Comparison of ENCODE assay signal across 26 mouse cellular contexts in genomic region chr7:71390291-71390690, GRCm38 (mm10). TPM values are rescaled to one million over a fixed set of nuclear protein-coding genes. Genes with fewer than 3 reads are reported as not detected.
DNase-seq lines count a peak whose midpoint lies in the region; ATAC-seq and TF ChIP-seq lines count a peak whose summit lies in the region.
"Had no signal": no experiment of that assay in that cellular context is flagged by ENCODE, and none has a peak within 500 bp of the region (broad histone marks: within the 10 kb centered on the region; RNA-seq: fewer than 3 reads in every experiment).

No protein-coding gene starts in this region.

- TF ChIP-seq CTCF in kidney, postnatal 0 days (IDR thresholded peaks at IDR 0.05; ENCODE audit: low read depth) = 0 out of 2 replicates have a peak, but pooled peaks have one; percentile 35

- no peak for ATAC-seq in intestine, embryonic 14.5 days (replicated peaks; ENCODE audit: low FRiP score, low TSS enrichment, low read depth)
- no peak for ATAC-seq in intestine, embryonic 16.5 days
- no peak for ATAC-seq in kidney, postnatal 0 days (replicated peaks; ENCODE audit: low FRiP score, low read depth)
- ATAC-seq in stomach, embryonic 16.5 days (ENCODE audit: insufficient read depth, low FRiP score) = no peak
- ATAC-seq: forebrain, embryonic 16.5 days; intestine, embryonic 15.5 days; liver, postnatal 0 days; Patski had no signal

- DNase-seq in intestine, embryonic 14.5 days (ENCODE audit: low spot score) = no peak
- peak; percentile 84 for DNase-seq in kidney, postnatal 0 days (ENCODE audit: low spot score)
- DNase-seq in kidney, adult 18-20 months = no peak
- DNase-seq in lung, postnatal 10 days = peak; percentile 51
- DNase-seq in lung, postnatal 4 days = no peak
- DNase-seq in liver = no peak
- DNase-seq: adrenal gland, adult 2 months; cerebellum, adult 11 months; cerebellum, adult 9-11 months; gastrocnemius, postnatal 25 days; layer of hippocampus, postnatal 36 days; liver, postnatal 0 days; midbrain, embryonic 14.5 days; right cerebral cortex, postnatal 14 days had no signal

- H3K27ac ChIP-seq in intestine, embryonic 14.5 days (ENCODE audit: low read depth) = peak overlapping the region; percentile 43; the same call in 1 of the 2 replicates
- no peak overlapping the region for H3K27ac ChIP-seq in intestine, embryonic 16.5 days (ENCODE audit: low read length)
- peak overlapping the region; percentile 77; the same call in 1 of the 2 replicates for H3K27ac ChIP-seq in kidney, postnatal 0 days
- peak overlapping the region; percentile 44; the same call in 1 of the 2 replicates for H3K27ac ChIP-seq in stomach, embryonic 16.5 days (ENCODE audit: low read length)
- H3K27ac ChIP-seq: embryonic facial prominence, embryonic 10.5 days; heart, embryonic 15.5 days; hindbrain, embryonic 15.5 days; intestine, embryonic 15.5 days had no signal

- H3K27me3 ChIP-seq in intestine, embryonic 14.5 days (replicated peaks; ENCODE audit: control insufficient read depth, insufficient read depth, low read length) = no peaks in the 10 kb centered on the region
- no peaks in the 10 kb centered on the region for H3K27me3 ChIP-seq in intestine, embryonic 16.5 days (replicated peaks; ENCODE audit: control insufficient read depth, insufficient read depth, low read length)
- H3K27me3 ChIP-seq in kidney, postnatal 0 days (ENCODE audit: insufficient read depth, low read length) = no peaks in the 10 kb centered on the region
- H3K27me3 ChIP-seq in stomach, embryonic 16.5 days (ENCODE audit: control insufficient read depth, insufficient read depth, low read length) = no peaks in the 10 kb centered on the region
- H3K27me3 ChIP-seq: heart, embryonic 15.5 days; hindbrain, embryonic 15.5 days; intestine, embryonic 15.5 days had no signal

- H3K36me3 ChIP-seq in intestine, embryonic 14.5 days (ENCODE audit: control insufficient read depth, insufficient read depth, low read length) = no peaks in the 10 kb centered on the region
- no peaks in the 10 kb centered on the region for H3K36me3 ChIP-seq in intestine, embryonic 16.5 days (ENCODE audit: control insufficient read depth, insufficient read depth, low read length)
- H3K36me3 ChIP-seq in kidney, postnatal 0 days (ENCODE audit: insufficient read depth, low read length) = no peaks in the 10 kb centered on the region
- no peaks in the 10 kb centered on the region for H3K36me3 ChIP-seq in stomach, embryonic 16.5 days (ENCODE audit: control insufficient read depth, insufficient read depth, low read length)
- H3K36me3 ChIP-seq: embryonic facial prominence, embryonic 10.5 days; heart, embryonic 15.5 days; hindbrain, embryonic 15.5 days; intestine, embryonic 15.5 days had no signal

- no peak overlapping the region for H3K9ac ChIP-seq in intestine, embryonic 14.5 days (ENCODE audit: low read length)
- no peak overlapping the region for H3K9ac ChIP-seq in intestine, embryonic 16.5 days (ENCODE audit: low read depth, low read length)
- no peak overlapping the region for H3K9ac ChIP-seq in kidney, postnatal 0 days (ENCODE audit: low read depth, low read length)
- H3K9ac ChIP-seq in stomach, embryonic 16.5 days (ENCODE audit: low read length) = no peak overlapping the region
- H3K9ac ChIP-seq: heart, embryonic 15.5 days; hindbrain, embryonic 15.5 days; intestine, embryonic 15.5 days; liver, postnatal 0 days had no signal

- 47% methylated on average over 2 of the region's 2 CpGs for WGBS in intestine, embryonic 14.5 days
- 57% methylated on average over 2 of the region's 2 CpGs for WGBS in intestine, embryonic 16.5 days
- 54% methylated on average over 2 of the region's 2 CpGs for WGBS in kidney, postnatal 0 days
- WGBS in stomach, embryonic 16.5 days = 49% methylated on average over 2 of the region's 2 CpGs

- H3K4me2 ChIP-seq in intestine, embryonic 14.5 days (ENCODE audit: low read length) = no peak overlapping the region
- no peak overlapping the region for H3K4me2 ChIP-seq in intestine, embryonic 16.5 days (ENCODE audit: low read depth, low read length)
- no peak overlapping the region for H3K4me2 ChIP-seq in kidney, postnatal 0 days (ENCODE audit: low read length)
- H3K4me2 ChIP-seq in stomach, embryonic 16.5 days (ENCODE audit: low read depth, low read length) = no peak overlapping the region
- H3K4me2 ChIP-seq: heart, embryonic 15.5 days; hindbrain, embryonic 15.5 days; intestine, embryonic 15.5 days; liver, embryonic 11.5 days had no signal

- no peaks in the 10 kb centered on the region for H3K9me3 ChIP-seq in intestine, embryonic 14.5 days (ENCODE audit: control insufficient read depth, low read length)
- H3K9me3 ChIP-seq in intestine, embryonic 16.5 days (ENCODE audit: control insufficient read depth, low read length) = no peaks in the 10 kb centered on the region
- H3K9me3 ChIP-seq in kidney, postnatal 0 days (replicated peaks; ENCODE audit: low read length) = no peaks in the 10 kb centered on the region
- H3K9me3 ChIP-seq in stomach, embryonic 16.5 days (replicated peaks; ENCODE audit: control insufficient read depth, low read length) = no peaks in the 10 kb centered on the region
- H3K9me3 ChIP-seq: embryonic facial prominence, embryonic 10.5 days; heart, embryonic 15.5 days; hindbrain, embryonic 15.5 days; intestine, embryonic 15.5 days had no signal

- no peak overlapping the region for H3K4me3 ChIP-seq in intestine, embryonic 14.5 days (ENCODE audit: low read depth, low read length)
- H3K4me3 ChIP-seq in intestine, embryonic 16.5 days (ENCODE audit: low read length) = no peak overlapping the region
- H3K4me3 ChIP-seq in kidney, postnatal 0 days (replicated peaks; ENCODE audit: low read depth, low read length) = no peak overlapping the region
- no peak overlapping the region for H3K4me3 ChIP-seq in stomach, embryonic 16.5 days (replicated peaks; ENCODE audit: low read length)
- H3K4me3 ChIP-seq: embryonic facial prominence, embryonic 10.5 days; heart, embryonic 15.5 days; hindbrain, embryonic 15.5 days; intestine, embryonic 15.5 days had no signal

- H3K4me1 ChIP-seq in intestine, embryonic 14.5 days (replicated peaks; ENCODE audit: control insufficient read depth, insufficient read depth, low read length) = peaks cover 8% of the 10 kb centered on the region; the same call in 1 of the 2 replicates
- peaks cover 4% of the 10 kb centered on the region; the same call in 1 of the 2 replicates for H3K4me1 ChIP-seq in intestine, embryonic 16.5 days (ENCODE audit: control insufficient read depth, insufficient read depth, low read length)
- H3K4me1 ChIP-seq in kidney, postnatal 0 days (replicated peaks; ENCODE audit: insufficient read depth, low read length) = peaks cover 4% of the 10 kb centered on the region; the same call in 1 of the 2 replicates
- no peaks in the 10 kb centered on the region for H3K4me1 ChIP-seq in stomach, embryonic 16.5 days (ENCODE audit: control insufficient read depth, insufficient read depth, low read length)
- H3K4me1 ChIP-seq: intestine, embryonic 15.5 days had no signal

RNA-seq across cellular contexts. Expression of gene Gm10295, which starts 39.0 kb away (rescaled TPM):
- polyA plus RNA-seq in intestine, embryonic 14.5 days (2014; fragmentation: Nextera tagmentation; extraction: Ambion mirVana) = not detected in 2 replicates
- not detected in 2 replicates for polyA plus RNA-seq in intestine, embryonic 16.5 days (2015; fragmentation: Nextera tagmentation; extraction: Ambion mirVana)
- polyA plus RNA-seq in kidney, postnatal 0 days (2015; fragmentation: Nextera tagmentation; extraction: Ambion mirVana) = not detected in 2 replicates
- not detected in 2 replicates for polyA plus RNA-seq in stomach, embryonic 16.5 days (2015; fragmentation: Nextera tagmentation; extraction: Ambion mirVana)
- polyA plus RNA-seq: adrenal gland, adult 2 months; embryonic facial prominence, embryonic 10.5 days; forebrain, embryonic 16.5 days; heart, embryonic 15.5 days; hindbrain, embryonic 15.5 days; intestine, embryonic 15.5 days; limb, embryonic 11.5 days; liver, embryonic 11.5 days; liver, postnatal 0 days; midbrain, embryonic 14.5 days; neural tube, embryonic 11.5 days; Patski; thymus, postnatal 0 days had no signal

Comparison
In these comparisons a context has a peak if more than half of its experiments do, and no peak if none do; other contexts are left out.
1. DNase-seq: peak in kidney, postnatal 0 days (single experiment) and lung, postnatal 10 days (single experiment); none in intestine, embryonic 14.5 days (single experiment), kidney, adult 18-20 months (single experiment), lung, postnatal 4 days (0 of 2) and liver (single experiment).